Mouse (Mus musculus) ES-E14 (cell line): ENCODE data around the gene Gpr3. TPM values are rescaled to one million over a fixed set of nuclear protein-coding genes. Genes with fewer than 3 reads are reported as not detected.

Source experiments
- DNase-seq: peaks from one replicate; pipeline ENCODE4 v3.0.0-alpha.2; 2013; ENCODE audit warnings: low read depth, low spot score
- H3K27ac ChIP-seq: 2 replicates; pipeline ENCODE4 v1.5.1; 2012; ENCODE audit warnings: low read depth, mild to moderate bottlenecking, low read length, moderate library complexity, mixed read lengths; ENCODE audit not compliant: poor library complexity, insufficient read depth, severe bottlenecking
- H3K36me3 ChIP-seq: 2 replicates; pipeline ENCODE4 v1.6.1; 2012; ENCODE audit warnings: mild to moderate bottlenecking, low read length, moderate library complexity, mixed read lengths; ENCODE audit not compliant: control insufficient read depth, poor library complexity, insufficient read depth, severe bottlenecking
- H3K4me1 ChIP-seq, 2 experiments: fragments of 150-350 bp in 1 of 2; sonication (generic) in 1 of 2; 2 replicates each; pipeline ENCODE4 v1.6.1; 2012; ENCODE audit warnings: low read length in 2 of 2, mild to moderate bottlenecking in 1 of 2, mixed read lengths in 1 of 2; ENCODE audit not compliant: control insufficient read depth in 2 of 2, insufficient read depth in 2 of 2, poor library complexity in 1 of 2
- H3K4me3 ChIP-seq, 2 experiments: fragments of 150-350 bp in 1 of 2; sonication (generic) in 1 of 2; 2 replicates each; pipeline ENCODE4 v1.5.1; 2012; ENCODE audit warnings: low read length in 2 of 2, low read depth in 1 of 2, mild to moderate bottlenecking in 1 of 2, mixed read lengths in 1 of 2; ENCODE audit not compliant: insufficient read depth in 1 of 2, poor library complexity in 1 of 2, severe bottlenecking in 1 of 2
- H3K9ac ChIP-seq: 2 replicates; pipeline ENCODE4 v1.6.1; 2012; ENCODE audit warnings: low read depth, mild to moderate bottlenecking, low read length, mixed read lengths; ENCODE audit not compliant: poor library complexity, insufficient read depth, severe bottlenecking
- H3K9me3 ChIP-seq: fragments of 150-350 bp; sonication (generic); 2 replicates; pipeline ENCODE4 v1.6.1; 2012; ENCODE audit warnings: low read depth, mild to moderate bottlenecking, low read length; ENCODE audit not compliant: control insufficient read depth, insufficient read depth
- CHD2 ChIP-seq: IDR thresholded peaks from 2 replicates; pipeline ENCODE4 v1.6.1; 2014; ENCODE audit warnings: mild to moderate bottlenecking, low read depth, low read length, inconsistent platforms
- HCFC1 ChIP-seq: IDR thresholded peaks from 2 replicates; pipeline ENCODE4 v1.6.1; 2012; ENCODE audit warnings: low read length, inconsistent platforms, borderline replicate concordance; ENCODE audit not compliant: insufficient read depth
- MAFK ChIP-seq: IDR thresholded peaks from 2 replicates; pipeline ENCODE4 v1.6.1; 2014; ENCODE audit warnings: mild to moderate bottlenecking, low read depth, low read length, inconsistent platforms; ENCODE audit not compliant: insufficient read depth
- ZC3H11A ChIP-seq: IDR thresholded peaks from 2 replicates; pipeline ENCODE4 v1.6.1; 2012; ENCODE audit warnings: low read depth, mild to moderate bottlenecking, inconsistent platforms, low read length, borderline replicate concordance
- ZNF384 ChIP-seq: IDR thresholded peaks from 2 replicates; pipeline ENCODE4 v1.6.1; 2012; ENCODE audit warnings: low read depth, low read length, inconsistent platforms
- in situ Hi-C, 2 experiments: fragments of 600-800 bp; cut with MboI; formaldehyde crosslinking; loops; one replicate each; pipeline ENCODE4 v1.15.1; 2025; ENCODE audit warnings: low sequenced_read_pairs in 2 of 2, inconsistent platforms in 1 of 2; ENCODE audit not compliant: unreplicated experiment in 2 of 2
- total RNA-seq: library from RNA; depleted of rRNA; stranded (reverse); fragments of 300-350 nt; gene quantifications from 2 replicates; pipeline ENCODE4 v1.2.3, GENCODE M21; 2012

Gpr3 gene
- total RNA-seq, 1 experiment: 0.85 TPM

DNA sequence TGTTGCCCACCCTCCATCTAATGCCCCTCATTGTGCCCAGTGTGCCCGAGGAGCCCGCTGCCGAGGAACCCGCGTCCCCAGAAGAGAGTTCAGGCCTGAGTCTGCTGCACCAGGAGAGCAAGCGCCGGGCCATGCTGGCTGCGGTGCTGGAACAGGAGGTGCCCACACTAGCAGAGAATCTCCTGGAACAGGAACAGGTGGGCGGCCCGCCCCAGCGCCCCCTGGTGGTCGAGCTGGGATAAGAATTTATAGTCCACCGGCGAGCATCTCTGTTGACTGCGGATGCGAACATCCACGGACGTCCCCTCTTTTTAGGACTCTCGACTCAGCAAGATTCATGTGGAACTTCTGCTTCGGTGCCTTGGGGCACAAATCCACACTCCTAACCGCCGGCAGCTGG is 38.3 kb upstream of the Gpr3 start:
- no peaks in the 10 kb centered on the region for H3K9me3 ChIP-seq
- peak overlapping the region; percentile 52; the same call in 1 of the 2 replicates for H3K9ac ChIP-seq

GRCm38 (mm10) chr4:133247806-133248449 is 35.6 kb upstream of the Gpr3 start:
- no peaks in the 10 kb centered on the region for H3K36me3 ChIP-seq
- no peak overlapping the region for H3K9ac ChIP-seq
- in situ Hi-C loops: no loop called here
- H3K4me3 ChIP-seq: no peak overlapping the region
- H3K9me3 ChIP-seq: no peaks in the 10 kb centered on the region
- peaks cover 0 to 16% of the 10 kb centered on the region in 2 experiments; a peak in 2 of 4 replicates for H3K4me1 ChIP-seq
- H3K27ac ChIP-seq: no peak overlapping the region
- no peak for DNase-seq
- TF ChIP-seq ZNF384: no peak
- TF ChIP-seq MAFK: no peak
- no peak for TF ChIP-seq HCFC1
- no peak for TF ChIP-seq CHD2
- no peak for TF ChIP-seq ZC3H11A

More for the DNA sequence above, 38.3 kb upstream of the Gpr3 start:
- peak; percentile 57 for DNase-seq
- peaks cover 0 to 16% of the 10 kb centered on the region in 2 experiments; a peak in 2 of 4 replicates for H3K4me1 ChIP-seq
- H3K4me3 ChIP-seq: peak overlapping the region; percentile 26 to 52
- H3K36me3 ChIP-seq: no peaks in the 10 kb centered on the region
- no peak overlapping the region for H3K27ac ChIP-seq
- in situ Hi-C loops: no loop called here
- no peak for TF ChIP-seq ZNF384
- 0 out of 2 replicates have a peak, but pooled peaks have one; percentile 31 for TF ChIP-seq HCFC1
- 0 out of 2 replicates have a peak, but pooled peaks have one; percentile 19 for TF ChIP-seq ZC3H11A
- TF ChIP-seq CHD2: no peak
- TF ChIP-seq MAFK: no peak

DNA sequence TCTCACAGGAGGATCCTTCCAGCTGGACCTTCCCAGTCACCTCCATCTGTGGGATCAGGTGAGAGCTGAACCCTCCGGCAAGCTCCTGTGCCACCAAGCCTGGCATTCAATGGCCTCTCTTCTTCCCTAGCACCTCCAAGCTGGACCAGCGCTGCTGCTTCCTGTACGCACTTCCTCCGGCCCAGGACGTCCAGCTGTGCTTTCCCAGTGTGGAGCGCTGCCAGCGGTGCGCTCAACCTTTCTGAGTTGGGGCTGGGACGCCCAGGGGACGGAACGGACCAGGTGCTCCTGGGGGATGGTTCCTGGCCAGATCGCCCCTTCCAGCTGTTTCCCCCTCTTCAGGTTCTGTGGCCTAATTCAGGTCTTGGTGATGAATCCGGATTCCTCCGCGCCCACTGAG is 34.7 kb upstream of the Gpr3 start:
- Histone ChIP-seq H3K9me3 (no peaks in the 10 kb centered on the region), H3K9ac (no peak overlapping the region), H3K27ac (no peak overlapping the region), H3K36me3 (no peaks in the 10 kb centered on the region), H3K4me1 (peaks cover 0 to 20% of the 10 kb centered on the region in 2 experiments; a peak in 2 of 4 replicates), H3K4me3 (no peak overlapping the region)
- DNase-seq: no peak
- in situ Hi-C loops: no loop called here
- TF ChIP-seq HCFC1 (no peak), CHD2 (no peak), MAFK (no peak), ZC3H11A (no peak), ZNF384 (no peak)

GRCm38 (mm10) chr4:133244289-133244688 is 32.0 kb upstream of the Gpr3 start:
- DNase-seq: no peak
- in situ Hi-C loops: no loop called here
- no peak for TF ChIP-seq MAFK
- TF ChIP-seq CHD2: no peak
- no peak for TF ChIP-seq ZNF384
- no peak for TF ChIP-seq HCFC1
- TF ChIP-seq ZC3H11A: no peak

DNA sequence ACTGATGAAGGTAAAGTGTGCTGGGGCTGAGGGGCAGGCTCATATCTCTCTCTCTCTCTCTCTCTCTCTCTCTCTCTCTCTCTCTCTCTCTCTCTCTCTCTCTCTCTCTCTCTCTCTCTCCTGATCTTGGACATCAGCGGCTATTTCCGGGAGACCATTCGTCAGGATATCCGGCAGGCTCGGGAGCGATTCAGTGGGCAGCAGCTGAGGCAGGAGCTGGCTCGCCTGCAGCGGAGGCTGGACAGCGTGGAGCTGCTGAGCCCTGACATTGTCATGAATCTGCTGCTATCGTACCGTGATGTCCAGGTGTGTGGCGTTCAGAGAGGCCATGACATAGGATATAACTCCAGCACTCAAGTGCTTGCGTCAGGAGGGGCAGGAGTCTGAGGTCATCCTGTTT is 31.2 kb upstream of the Gpr3 start:
- Histone ChIP-seq H3K36me3 (no peaks in the 10 kb centered on the region), H3K4me1 (peaks cover 0 to 8% of the 10 kb centered on the region in 2 experiments; a peak in 1 of 4 replicates), H3K9me3 (no peaks in the 10 kb centered on the region), H3K9ac (no peak overlapping the region), H3K27ac (no peak overlapping the region), H3K4me3 (no peak overlapping the region)
- no peak for TF ChIP-seq ZC3H11A
- TF ChIP-seq ZNF384: no peak
- no peak for TF ChIP-seq HCFC1
- TF ChIP-seq MAFK: no peak
- TF ChIP-seq CHD2: no peak
- DNase-seq: no peak
- in situ Hi-C loops: no loop called here

More at GRCm38 (mm10) chr4:133244289-133244688, 32.0 kb upstream of the Gpr3 start:
- H3K9me3 ChIP-seq: no peaks in the 10 kb centered on the region
- H3K27ac ChIP-seq: no peak overlapping the region
- no peak overlapping the region for H3K4me3 ChIP-seq
- no peak overlapping the region for H3K9ac ChIP-seq
- no peaks in the 10 kb centered on the region for H3K36me3 ChIP-seq
- peaks cover 0 to 9% of the 10 kb centered on the region in 2 experiments; a peak in 1 of 4 replicates for H3K4me1 ChIP-seq
